Mouse (Mus musculus) hematopoietic stem cell, adult 5-6 weeks (primary cell): ENCODE results near the gene Gm26602. TPM values are rescaled to one million over a fixed set of nuclear protein-coding genes. Genes with fewer than 3 reads are reported as not detected.
"Not testable (repeated sequence)": the region's sequence is repeated elsewhere in the genome, so short reads cannot be mapped to it uniquely, and the experiment has no call there.

Experiments used
- ATAC-seq, 2 experiments: fragments of 125-278 bp in 1 of 2; replicated peaks in 1 of 2; 2 replicates each; pipeline ENCODE4 v1.8.0; 2016 to 2017; ENCODE audit warnings: inconsistent platforms in 2 of 2, mild to moderate bottlenecking in 2 of 2, moderate number of reproducible peaks in 2 of 2, low read depth in 1 of 2, moderate TSS enrichment in 1 of 2; ENCODE audit not compliant: low FRiP score in 2 of 2, poor library complexity in 2 of 2, severe bottlenecking in 2 of 2, insufficient read depth in 1 of 2, low TSS enrichment in 1 of 2
- total RNA-seq: library from RNA; stranded (forward); fragments of 172-1452, 232-1000 nt; gene quantifications from 2 replicates; pipeline ENCODE4 v1.2.3, GENCODE M21; 2017

Gm26602 gene
- total RNA-seq, 1 experiment from 2014 or later, result not detected

DNA sequence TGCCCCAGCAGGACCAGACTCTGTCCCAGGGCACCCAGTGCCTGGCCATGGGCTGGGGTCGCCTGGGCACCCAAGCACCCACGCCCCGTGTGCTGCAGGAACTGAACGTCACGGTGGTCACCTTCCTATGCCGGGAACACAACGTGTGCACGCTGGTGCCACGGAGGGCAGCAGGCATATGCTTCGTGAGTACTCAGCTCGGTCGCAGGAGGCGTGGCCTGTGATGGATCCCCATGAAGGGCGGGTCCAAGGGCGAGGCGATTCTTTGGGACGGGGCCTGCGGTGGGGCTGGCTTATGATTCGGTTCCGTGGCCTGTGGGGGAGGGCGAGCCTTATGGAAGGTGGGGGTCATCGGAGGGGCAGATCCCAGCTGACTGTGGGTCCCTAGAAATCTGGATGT lies 28.7 kb upstream of the Gm26602 start:
- peak; percentile 10 to 34; a peak in 3 of 4 replicates for ATAC-seq

DNA sequence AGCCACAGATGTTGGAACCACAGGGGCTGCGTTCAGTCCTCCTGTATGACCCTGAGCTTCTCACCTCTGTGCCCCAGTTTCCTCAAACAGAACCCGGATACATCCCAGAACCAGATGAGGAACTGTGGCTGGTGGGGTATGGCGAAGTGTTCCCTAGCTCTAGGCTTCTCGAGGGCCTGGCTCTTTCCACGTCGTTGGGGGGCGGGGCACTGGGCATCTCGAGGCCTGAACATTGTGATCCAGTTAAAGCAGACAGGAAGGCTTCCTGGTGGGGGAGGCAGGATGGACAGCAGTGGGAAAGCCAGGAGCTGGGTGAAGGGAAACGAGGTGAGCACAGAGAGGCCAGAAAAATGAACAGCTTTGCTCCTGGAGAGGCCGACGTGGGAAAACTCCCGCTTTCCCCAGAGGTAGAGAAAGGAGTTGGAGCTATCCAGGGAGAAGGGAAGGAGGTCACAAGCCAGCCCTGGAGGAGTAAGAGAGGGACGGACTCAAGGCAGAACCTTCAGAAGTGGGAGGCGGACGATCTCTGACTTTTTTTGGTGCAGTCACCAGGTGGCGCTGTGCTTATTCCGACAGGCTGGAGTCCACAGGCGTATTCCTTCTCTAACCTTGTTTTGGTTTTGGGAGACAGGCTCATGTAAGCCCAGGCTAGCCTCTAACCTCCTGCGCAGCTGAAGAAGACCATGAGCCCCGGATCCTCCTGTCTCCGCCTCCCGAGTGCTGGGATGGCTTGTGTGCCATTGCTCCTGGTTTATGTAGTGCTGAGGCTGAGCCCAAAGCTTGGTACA lies 27.2 kb upstream of the Gm26602 start:
- peak; percentile 41 to 42; a peak in 2 of 4 replicates for ATAC-seq

DNA sequence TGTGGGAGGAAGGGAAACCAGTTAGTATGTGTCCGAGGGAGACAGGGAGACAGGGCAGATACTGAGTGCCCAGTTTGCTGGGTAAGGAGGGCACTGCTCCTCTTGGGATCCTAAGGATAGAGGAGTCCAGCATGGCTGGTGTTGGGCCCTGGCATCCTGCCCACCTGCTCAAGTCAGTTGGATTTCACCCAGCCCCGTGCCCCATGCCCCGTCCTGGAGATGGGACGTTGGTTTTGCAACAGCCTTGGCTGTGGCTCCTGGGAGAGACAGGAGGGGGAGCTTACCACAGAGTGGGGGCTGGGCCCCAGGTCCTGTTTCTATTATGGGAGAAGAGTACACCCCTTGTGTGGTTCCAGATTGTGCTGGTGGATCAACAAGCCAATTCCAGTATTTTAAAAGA lies 26.2 kb upstream of the Gm26602 start:
- ATAC-seq, result no peak

DNA sequence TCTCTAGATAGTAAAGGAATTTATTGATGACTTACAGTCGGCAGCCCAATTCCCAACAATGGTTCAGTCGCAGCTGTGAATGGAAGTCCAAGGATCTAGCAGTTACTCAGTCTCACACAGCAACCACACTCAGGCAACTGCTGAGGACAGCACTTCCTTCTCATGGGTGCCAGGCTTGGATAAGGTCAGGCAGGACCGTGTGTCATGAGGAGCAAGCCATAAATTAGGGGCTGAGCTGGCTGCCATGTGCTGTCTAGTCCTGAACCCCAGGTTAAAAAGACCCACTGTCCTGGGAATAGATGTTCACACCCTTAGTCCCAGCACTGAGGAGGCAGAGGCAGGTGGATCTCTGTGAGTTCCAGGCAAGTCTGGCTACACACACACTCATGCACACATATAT lies 25.7 kb upstream of the Gm26602 start:
- ATAC-seq, result not testable (repeated sequence)

DNA sequence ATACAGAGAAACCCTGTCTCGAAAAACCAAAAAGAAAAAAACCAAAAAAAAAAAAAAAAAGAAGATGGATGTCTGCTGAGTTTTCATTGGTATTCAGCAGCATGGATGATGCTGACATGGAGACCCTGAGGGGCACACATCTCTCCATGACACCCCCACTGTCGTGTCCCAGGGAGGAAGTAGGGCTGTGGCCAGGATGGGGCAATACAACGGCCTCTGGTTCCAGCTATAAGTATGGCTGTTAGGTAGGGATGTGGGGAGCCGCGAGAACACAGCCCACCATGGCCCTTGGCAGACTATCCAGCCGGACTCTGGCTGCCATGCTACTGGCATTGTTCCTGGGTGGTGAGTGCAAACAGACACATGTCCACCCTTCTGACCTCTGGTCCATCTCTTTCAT lies 24.6 kb upstream of the Gm26602 start, which contains the start of gene Elane:
TSS of gene Elane (plus strand) at position 194 of the 400 bp plus-strand sequence.
- no peak for ATAC-seq

- no peak for ATAC-seq
Measured at GRCm38 (mm10) chr10:79886611-79887010, 24.0 kb upstream of the Gm26602 start.

GRCm38 (mm10) chr10:79889386-79889785 lies 21.3 kb upstream of the Gm26602 start:
- peak; percentile 28 to 48; a peak in 2 of 4 replicates for ATAC-seq

DNA sequence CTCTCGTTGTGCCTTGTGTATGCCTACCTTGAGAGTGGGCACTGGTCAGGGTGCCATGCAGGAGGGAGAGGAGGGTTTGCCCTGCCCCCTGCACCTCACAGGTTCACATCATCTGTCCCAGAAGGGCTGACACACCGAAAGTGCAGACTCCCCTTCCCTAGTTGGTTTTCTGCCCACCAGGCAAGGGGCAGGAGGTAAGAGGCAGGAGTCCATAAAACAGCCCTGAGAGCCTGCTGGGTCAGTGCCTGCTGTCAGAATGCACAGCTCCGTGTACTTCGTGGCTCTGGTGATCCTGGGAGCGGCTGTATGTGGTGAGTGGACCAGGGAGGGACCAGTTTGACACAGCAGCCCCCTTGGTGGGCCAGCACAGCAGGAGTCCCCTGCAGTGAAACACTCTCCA lies 20.0 kb upstream of the Gm26602 start, which contains the start of gene Cfd:
TSS of gene Cfd (plus strand) at position 184 of the 400 bp plus-strand sequence.
- no peak for ATAC-seq

- ATAC-seq, result peak; percentile 47 to 55; a peak in 2 of 4 replicates
Measured at GRCm38 (mm10) chr10:79892451-79893118, 18.1 kb upstream of the Gm26602 start.

DNA sequence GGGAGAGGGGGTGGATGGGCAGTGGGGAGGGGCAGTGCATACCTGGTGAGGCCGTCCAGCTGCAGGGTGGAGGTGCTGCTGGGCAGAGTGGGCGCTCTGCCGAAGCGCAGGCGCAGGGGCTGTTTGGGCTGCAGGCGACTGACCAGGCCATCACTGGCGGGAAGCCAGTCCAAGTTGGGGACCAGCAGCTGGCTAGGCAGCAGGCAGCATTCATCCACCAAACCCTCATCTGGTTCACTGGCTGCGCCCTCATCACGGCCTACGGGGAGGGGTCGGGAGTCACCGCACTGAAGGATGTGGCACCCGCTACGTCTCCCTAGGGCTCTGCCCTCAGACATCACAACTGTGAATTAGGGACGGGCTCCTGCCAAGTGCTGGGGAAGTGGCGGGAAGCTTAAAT lies 14.3 kb upstream of the Gm26602 start:
- ATAC-seq, result no peak

- ATAC-seq, result no peak
Measured at GRCm38 (mm10) chr10:79896814-79897213, 13.8 kb upstream of the Gm26602 start.

DNA sequence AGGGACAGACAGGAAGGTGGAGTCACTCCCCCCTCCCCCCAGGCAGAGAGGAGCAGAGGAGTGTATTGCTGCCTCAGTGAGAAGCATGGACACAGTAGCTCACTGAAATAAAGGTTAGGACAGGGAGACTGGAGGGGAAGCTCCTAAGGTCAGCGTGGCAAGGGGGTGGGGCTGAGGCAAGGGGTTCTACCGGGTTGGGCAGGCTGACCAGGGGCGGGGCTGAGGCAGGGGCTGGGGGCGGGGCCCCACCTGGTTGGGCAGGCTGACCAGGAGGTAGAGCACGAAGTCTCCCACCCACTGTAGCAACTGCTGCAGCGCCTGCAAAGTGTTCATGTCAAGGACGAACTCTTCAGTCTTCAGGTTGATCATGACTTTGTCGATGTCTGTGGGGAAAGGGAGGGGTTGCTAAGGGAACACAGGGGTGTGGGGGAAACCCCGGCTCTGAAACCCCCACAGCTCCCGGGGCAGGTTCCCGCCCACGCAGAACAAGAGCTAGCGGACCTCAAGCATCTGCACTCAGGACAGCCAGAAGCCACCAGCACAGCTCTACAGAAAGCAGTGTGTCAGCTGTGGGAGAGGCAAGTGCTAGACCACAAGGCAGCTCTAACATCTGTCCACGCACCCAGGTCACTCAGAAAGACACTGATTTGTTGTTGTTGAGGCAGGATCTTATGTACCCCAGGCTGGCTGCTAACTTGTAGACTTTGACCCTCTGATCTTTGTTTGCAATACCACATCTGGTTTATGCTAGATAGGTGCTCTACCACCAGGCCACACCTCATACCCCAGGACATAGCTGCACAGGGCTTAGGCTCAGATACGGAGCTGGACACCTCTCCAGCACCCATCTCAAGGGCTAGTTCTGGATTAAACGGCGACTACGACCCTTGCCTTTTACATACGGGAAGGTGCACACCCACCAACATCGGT lies 13.1 kb upstream of the Gm26602 start:
- ATAC-seq, result no peak

DNA sequence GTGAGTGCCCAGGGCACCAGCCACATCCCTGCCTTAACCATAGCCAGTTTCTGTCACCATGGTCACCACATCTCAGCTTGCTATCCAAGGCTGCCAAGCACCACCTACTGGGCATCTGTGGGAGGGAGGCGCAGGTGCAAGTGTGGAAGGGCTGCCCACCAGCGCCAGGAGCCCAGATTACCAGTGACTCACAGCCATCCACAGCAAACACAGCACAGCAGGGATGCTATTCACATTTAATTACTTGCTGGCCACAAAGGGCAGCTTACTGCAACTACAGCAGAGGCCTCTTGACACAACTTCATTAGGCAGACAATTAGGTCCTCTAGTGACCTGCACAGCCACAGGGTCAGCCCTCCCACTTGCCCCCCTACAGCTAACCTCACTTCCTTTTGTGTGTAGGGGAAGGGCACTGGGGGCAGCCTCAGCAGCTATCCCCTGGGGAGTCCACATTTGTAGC lies 9.7 kb upstream of the Gm26602 start:
- ATAC-seq, result peak; percentile 51 to 53

DNA sequence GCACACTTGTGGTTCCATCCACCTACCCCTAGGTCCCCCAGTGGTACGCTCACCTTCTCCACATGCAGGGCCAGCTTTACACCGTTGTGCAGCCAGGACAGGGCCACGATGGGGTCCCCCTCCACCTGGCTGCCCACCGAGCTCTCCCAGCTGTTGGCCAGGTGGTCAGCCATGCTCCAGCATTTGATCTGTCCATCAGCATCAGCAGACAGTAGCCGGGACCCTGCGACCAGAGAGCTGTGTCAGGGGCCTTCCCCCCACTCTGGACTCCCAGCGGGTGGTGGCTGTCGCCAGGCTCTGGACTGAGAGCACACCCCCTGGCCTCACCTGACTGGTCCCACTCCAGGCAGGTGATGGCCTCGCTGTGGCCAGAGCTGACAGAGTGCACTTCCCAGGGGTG lies 3.9 kb upstream of the Gm26602 start:
- no peak for ATAC-seq

DNA sequence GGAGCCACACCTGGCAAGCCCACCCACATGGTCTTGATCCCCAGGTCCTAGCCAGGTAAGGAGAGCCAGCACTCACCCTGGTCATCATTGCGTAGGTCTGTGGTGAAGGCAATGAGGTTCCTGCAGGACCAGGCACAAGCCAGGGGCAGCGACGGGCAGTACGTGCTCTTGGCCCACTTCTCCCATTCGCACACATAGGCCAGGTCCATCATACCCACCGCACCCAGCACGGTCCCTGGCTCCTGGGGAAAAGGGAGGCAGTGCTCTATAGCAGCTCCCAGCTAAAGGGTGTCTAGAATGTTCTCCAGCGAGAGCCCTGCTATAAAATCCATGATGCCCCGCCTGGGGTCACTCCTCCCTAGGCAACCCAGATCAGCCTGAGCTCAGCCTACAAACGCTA lies 3.2 kb upstream of the Gm26602 start:
- ATAC-seq, result no peak

DNA sequence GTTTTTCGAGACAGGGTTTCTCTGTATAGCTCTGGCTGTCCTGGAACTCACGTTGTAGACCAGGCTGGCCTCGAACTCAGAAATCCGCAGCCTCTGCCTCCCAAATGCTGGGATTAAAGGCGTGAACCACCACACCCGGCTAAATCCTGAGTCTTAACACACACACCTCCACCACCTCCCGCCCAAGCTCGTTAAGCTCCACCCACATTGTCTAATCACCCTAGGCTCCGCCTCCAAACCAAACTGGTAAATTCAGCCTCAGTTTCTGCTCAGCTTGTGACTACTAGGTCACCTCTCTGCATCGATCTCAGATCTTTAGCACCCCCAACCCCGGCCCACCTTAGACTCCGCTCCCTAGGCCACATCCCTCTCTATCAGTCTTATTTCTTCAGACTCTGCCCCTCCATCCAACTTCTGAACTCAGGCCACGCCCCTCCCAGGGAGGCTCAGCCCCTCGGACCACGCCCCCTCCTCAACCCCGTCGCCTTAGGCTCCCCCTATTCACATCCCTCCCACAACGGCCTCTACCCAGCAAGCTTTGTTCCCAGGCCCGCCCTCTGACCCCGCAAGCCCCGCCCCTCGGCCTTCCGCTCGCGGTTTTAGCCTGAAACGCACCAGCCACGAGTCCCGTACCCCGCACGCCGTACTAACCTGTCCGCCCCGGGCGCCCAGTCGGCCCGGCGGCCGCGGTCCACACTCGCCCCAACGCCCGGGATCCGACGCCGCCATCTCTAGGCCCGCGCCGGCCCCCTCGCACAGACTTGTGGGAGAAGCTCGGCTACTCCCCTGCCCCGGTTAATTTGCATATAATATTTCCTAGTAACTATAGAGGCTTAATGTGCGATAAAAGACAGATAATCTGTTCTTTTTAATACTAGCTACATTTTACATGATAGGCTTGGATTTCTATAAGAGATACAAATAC lies 2.2 kb upstream of the Gm26602 start, which contains the start of gene Med16:
TSS of gene Med16 (minus strand) at position 757 of the 925 bp plus-strand sequence.
- ATAC-seq, result peak; percentile 94 to 97
